Mouse (Mus musculus) myocyte (in vitro differentiated cells): ENCODE data around the gene Asb15.

Source experiments
- E2F4 ChIP-seq: IDR thresholded peaks from one replicate; pipeline ENCODE4 v1.6.1; 2011; ENCODE audit warnings: mild to moderate bottlenecking, control low read depth, moderate library complexity; ENCODE audit not compliant: insufficient read depth
- MAX ChIP-seq: IDR thresholded peaks from one replicate; pipeline ENCODE4 v1.6.1; 2011; ENCODE audit warnings: low read depth, mild to moderate bottlenecking, control low read depth
- POLR2A ChIP-seq: IDR thresholded peaks from one replicate; pipeline ENCODE4 v1.6.1; 2011; ENCODE audit warnings: low read depth, mild to moderate bottlenecking, control low read depth, moderate library complexity; ENCODE audit not compliant: insufficient read length
- SRF ChIP-seq: IDR thresholded peaks from one replicate; pipeline ENCODE4 v1.6.1; 2011; ENCODE audit warnings: low read depth; ENCODE audit not compliant: control insufficient read depth, insufficient read length
- USF1 ChIP-seq: IDR thresholded peaks from one replicate; pipeline ENCODE4 v1.6.1; 2011; ENCODE audit warnings: low read depth, mild to moderate bottlenecking, control low read depth, moderate library complexity

DNA sequence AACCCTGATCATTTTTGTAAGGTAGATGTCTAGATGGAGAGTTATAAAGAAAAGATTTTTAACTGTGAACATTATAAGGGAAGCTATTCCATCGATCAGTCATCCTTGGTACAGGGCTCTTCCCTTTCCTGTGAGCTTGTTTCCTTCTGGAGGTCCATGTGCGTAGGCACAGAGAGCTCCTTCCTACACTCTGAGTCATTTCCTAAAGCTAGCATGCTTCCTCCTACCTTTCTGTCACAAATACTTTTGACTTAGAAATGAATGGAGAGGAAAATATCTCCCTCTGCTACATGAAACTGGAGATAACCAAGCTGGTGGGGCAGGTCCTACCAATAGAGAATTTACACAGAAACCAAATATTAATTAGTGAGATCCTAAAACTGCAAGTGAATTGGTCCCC is 21.9 kb downstream of the Asb15 start:
- TF ChIP-seq POLR2A (no peak), SRF (no peak), E2F4 (no peak), MAX (no peak), USF1 (no peak)
